Mouse (Mus musculus) right cerebral cortex, postnatal 4 days (tissue): ENCODE results near the gene Stac3.

Experiments used
- DNase-seq: peaks from one replicate; pipeline ENCODE4 v3.0.0-alpha.2; 2022

The Stac3 gene

GRCm38 (mm10) chr10:127500894-127501893 lies at the start of gene Stac3:
Stac3 (plus strand) TSS chr10:127501686.
- no peak for DNase-seq

GRCm38 (mm10) chr10:127453701-127454100 lies 47.8 kb upstream of the Stac3 start:
- DNase-seq: no peak

GRCm38 (mm10) chr10:127462411-127463096 lies 38.9 kb upstream of the Stac3 start:
- no peak for DNase-seq

- DNase-seq: no peak
Measured at GRCm38 (mm10) chr10:127471281-127471988, 30.1 kb upstream of the Stac3 start.

GRCm38 (mm10) chr10:127472722-127473121 lies 28.8 kb upstream of the Stac3 start:
- DNase-seq: no peak

- no peak for DNase-seq
Measured at GRCm38 (mm10) chr10:127475175-127475574, 26.3 kb upstream of the Stac3 start.

- no peak for DNase-seq
Measured at GRCm38 (mm10) chr10:127476541-127476940, 24.9 kb upstream of the Stac3 start.

GRCm38 (mm10) chr10:127477301-127477700 lies 24.2 kb upstream of the Stac3 start:
- DNase-seq: no peak

- DNase-seq: no peak
Measured at GRCm38 (mm10) chr10:127479131-127479530, 22.4 kb upstream of the Stac3 start.

GRCm38 (mm10) chr10:127480833-127481813 lies 20.4 kb upstream of the Stac3 start:
- no peak for DNase-seq

- DNase-seq: no peak
Measured at GRCm38 (mm10) chr10:127485235-127485634, 16.3 kb upstream of the Stac3 start.

GRCm38 (mm10) chr10:127488856-127489255 lies 12.6 kb upstream of the Stac3 start:
- no peak for DNase-seq

- no peak for DNase-seq
Measured at GRCm38 (mm10) chr10:127490160-127491127, 11.0 kb upstream of the Stac3 start.

GRCm38 (mm10) chr10:127491128-127491512 lies 10.4 kb upstream of the Stac3 start:
- DNase-seq: no peak

- no peak for DNase-seq
Measured at GRCm38 (mm10) chr10:127492118-127492517, 9.4 kb upstream of the Stac3 start.

- DNase-seq: no peak
Measured at GRCm38 (mm10) chr10:127496156-127496555, 5.3 kb upstream of the Stac3 start.

GRCm38 (mm10) chr10:127499516-127499915 lies 2.0 kb upstream of the Stac3 start:
- DNase-seq: no peak

GRCm38 (mm10) chr10:127500042-127500441 lies 1.4 kb upstream of the Stac3 start:
- DNase-seq: no peak

GRCm38 (mm10) chr10:127508239-127508638 lies 6.8 kb downstream of the Stac3 start:
- DNase-seq: peak; percentile 84

- peak; percentile 95 for DNase-seq
Measured at GRCm38 (mm10) chr10:127509051-127509836, 7.8 kb downstream of the Stac3 start.
